Mouse (Mus musculus) cerebellum, adult (tissue): Measurements from ENCODE around the gene Kcna7.

ENCODE experiments used
- ATAC-seq: cut with Nextera tagmentation; 2 replicates; pipeline ENCODE4 v1.9.2; 2017; ENCODE audit warnings: mild to moderate bottlenecking, moderate library complexity, mixed read lengths; ENCODE audit not compliant: insufficient number of reproducible peaks, low FRiP score, low TSS enrichment

Kcna7 gene

GRCm38 (mm10) chr7:45417962-45418492, 12.6 kb downstream of the Kcna7 start:
- ATAC-seq = no peak

GRCm38 (mm10) chr7:45419859-45420614, 14.6 kb downstream of the Kcna7 start:
- ATAC-seq = no peak

GRCm38 (mm10) chr7:45420615-45420919, 15.1 kb downstream of the Kcna7 start, which contains the start of gene Lhb:
Lhb (plus strand) TSS chr7:45420820.
- ATAC-seq = no peak

- no peak for ATAC-seq
These were observed 15.7 kb downstream of the Kcna7 start for GRCm38 (mm10) chr7:45421194-45421593.

GRCm38 (mm10) chr7:45426556-45426955, 21.1 kb downstream of the Kcna7 start:
- ATAC-seq = no peak

- ATAC-seq = no peak
These were observed 28.4 kb downstream of the Kcna7 start for GRCm38 (mm10) chr7:45433835-45434202.

- ATAC-seq = peak; percentile 85
These were observed 29.0 kb downstream of the Kcna7 start, which contains the start of gene Gys1 for GRCm38 (mm10) chr7:45434203-45435015. Gys1 (plus strand) TSS chr7:45434844.

- peak; percentile 1; the same call in 1 of the 2 replicates for ATAC-seq
These were observed 29.6 kb downstream of the Kcna7 start for GRCm38 (mm10) chr7:45435038-45435437.

GRCm38 (mm10) chr7:45436444-45436843, 31.0 kb downstream of the Kcna7 start:
- ATAC-seq = no peak

GRCm38 (mm10) chr7:45437046-45437445, 31.6 kb downstream of the Kcna7 start:
- ATAC-seq = no peak

- ATAC-seq = no peak
These were observed 32.2 kb downstream of the Kcna7 start, which contains the start of gene Ruvbl2 for GRCm38 (mm10) chr7:45437521-45438276. Ruvbl2 (minus strand) TSS chr7:45438096.

- ATAC-seq = no peak
These were observed 38.3 kb downstream of the Kcna7 start for GRCm38 (mm10) chr7:45443526-45444420.

- no peak for ATAC-seq
These were observed 41.1 kb downstream of the Kcna7 start for GRCm38 (mm10) chr7:45446589-45446988.

GRCm38 (mm10) chr7:45447325-45447990, 42.0 kb downstream of the Kcna7 start:
- no peak for ATAC-seq

GRCm38 (mm10) chr7:45449974-45450373, 44.5 kb downstream of the Kcna7 start:
- no peak for ATAC-seq

GRCm38 (mm10) chr7:45451344-45451982, 46.0 kb downstream of the Kcna7 start:
- peak; percentile 75; the same call in 1 of the 2 replicates for ATAC-seq

- no peak for ATAC-seq
These were observed 49.5 kb downstream of the Kcna7 start for GRCm38 (mm10) chr7:45454971-45455370.

- ATAC-seq = no peak
These were observed 50.7 kb downstream of the Kcna7 start for GRCm38 (mm10) chr7:45455932-45456696.
